Mouse (Mus musculus) limb, embryonic 14.5 days (tissue): ENCODE measurements around the gene Cdk9. TPM values are rescaled to one million over a fixed set of nuclear protein-coding genes. Genes with fewer than 3 reads are reported as not detected.

Source experiments
- ATAC-seq: fragments of 200-750 bp; cut with Nextera tagmentation; 2 replicates; pipeline ENCODE4 v1.8.0; 2017; ENCODE audit warnings: low read depth, moderate number of reproducible peaks, moderate TSS enrichment; ENCODE audit not compliant: low FRiP score
- DNase-seq: peaks from one replicate; pipeline ENCODE4 v3.0.0-alpha.2; 2015; ENCODE audit warnings: low spot score
- H3K27ac ChIP-seq: fragments of 300-500 bp; sonication (generic); replicated peaks from 2 replicates; pipeline ENCODE4 v1.5.1; 2014; ENCODE audit warnings: low read depth, mild to moderate bottlenecking, low read length, moderate library complexity, mixed read lengths
- H3K27me3 ChIP-seq: fragments of 300-500 bp; sonication (generic); 2 replicates; pipeline ENCODE4 v1.6.1; 2014; ENCODE audit warnings: low read length, mixed read lengths; ENCODE audit not compliant: control insufficient read depth, insufficient read depth
- H3K36me3 ChIP-seq: fragments of 300-500 bp; sonication (generic); 2 replicates; pipeline ENCODE4 v1.6.1; 2014; ENCODE audit warnings: mild to moderate bottlenecking, low read length, moderate library complexity, mixed read lengths; ENCODE audit not compliant: control insufficient read depth, insufficient read depth
- H3K4me1 ChIP-seq: fragments of 300-500 bp; sonication (generic); 2 replicates; pipeline ENCODE4 v1.6.1; 2014; ENCODE audit warnings: antibody characterized with exemption, low read length, mixed read lengths; ENCODE audit not compliant: control insufficient read depth, insufficient read depth
- H3K4me2 ChIP-seq: fragments of 300-500 bp; sonication (generic); replicated peaks from 2 replicates; pipeline ENCODE4 v1.6.1; 2014; ENCODE audit warnings: low read depth, mild to moderate bottlenecking, low read length, moderate library complexity; ENCODE audit not compliant: severe bottlenecking
- H3K4me3 ChIP-seq: fragments of 300-500 bp; sonication (generic); replicated peaks from 2 replicates; pipeline ENCODE4 v1.5.1; 2014; ENCODE audit warnings: low read length
- H3K9ac ChIP-seq: fragments of 300-500 bp; sonication (generic); 2 replicates; pipeline ENCODE4 v1.6.1; 2014; ENCODE audit warnings: mild to moderate bottlenecking, low read depth, low read length, moderate library complexity; ENCODE audit not compliant: severe bottlenecking
- H3K9me3 ChIP-seq: fragments of 300-500 bp; sonication (generic); 2 replicates; pipeline ENCODE4 v1.6.1; 2016; ENCODE audit warnings: low read length; ENCODE audit not compliant: control insufficient read depth
- POLR2A ChIP-seq: fragments of 200-500 bp; IDR thresholded peaks from 2 replicates; pipeline ENCODE4 v1.8.0; 2012; ENCODE audit warnings: inconsistent platforms, mild to moderate bottlenecking, moderate library complexity, borderline replicate concordance; ENCODE audit not compliant: insufficient read depth, insufficient read length; ENCODE audit errors: extremely low read depth
- WGBS: fragments of 180-500 bp; shearing (Covaris S2); extraction: QIAGEN DNeasy Blood & Tissue Kit; methylation state at CpG from one replicate; pipeline ENCODE4 v1.1.7; 2014; 5-methylcytosine and 5-hydroxymethylcytosine counted together
- polyA plus RNA-seq, 2 experiments: library from polyadenylated mRNA; depleted of rRNA in 1 of 2; stranded (reverse) in 1 of 2; unstranded in 1 of 2; fragments of >200 nt; fragmentation: Nextera tagmentation in 1 of 2; extraction: Ambion mirVana in 1 of 2; gene quantifications; 2 replicates each; pipeline versions ENCODE4 v1.2.1 to v1.2.3; 2012 to 2014

The Cdk9 gene
- polyA plus RNA-seq, 2 experiments = 84.7 to 211 TPM

DNA sequence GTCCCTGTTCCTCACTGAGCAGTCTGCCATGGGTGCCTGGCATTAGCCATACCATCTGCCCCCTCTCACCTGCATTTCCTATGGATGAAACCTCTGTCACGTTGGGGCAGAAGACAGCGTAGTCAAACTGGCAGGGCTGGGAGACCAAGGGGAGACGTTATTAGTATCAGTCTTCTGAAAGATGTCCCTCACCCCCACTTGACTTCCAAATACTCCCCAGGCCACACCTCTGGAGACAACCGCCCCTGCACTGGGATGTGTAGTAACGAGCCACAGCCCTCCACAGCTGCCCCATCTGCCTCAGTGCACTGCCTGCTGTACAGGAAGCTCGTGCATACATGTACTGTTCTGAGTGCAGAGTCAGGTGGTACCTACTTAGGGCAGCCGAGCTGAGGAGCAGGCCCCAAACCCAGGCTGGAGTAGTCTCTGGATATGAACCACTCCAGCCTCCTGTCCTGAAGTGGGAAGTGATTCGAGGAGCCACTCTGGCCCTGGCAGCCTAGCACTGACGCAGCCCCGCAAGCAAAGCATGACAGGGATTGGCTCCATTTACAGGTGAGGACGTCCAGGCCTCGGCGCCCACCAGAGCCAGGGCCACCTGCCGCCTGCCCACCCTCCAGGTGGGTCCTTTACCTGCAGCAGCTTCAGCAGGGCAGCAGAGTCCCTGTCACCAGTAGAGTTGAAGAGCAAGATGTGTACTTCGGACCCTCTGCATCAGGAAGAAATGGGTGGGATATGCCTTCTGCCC is 28.0 kb downstream of the Cdk9 start:
- no peaks in the 10 kb centered on the region for H3K9me3 ChIP-seq
- H3K4me3 ChIP-seq = no peak overlapping the region
- TF ChIP-seq POLR2A = no peak
- no peak for DNase-seq
- H3K4me1 ChIP-seq = peaks cover 6% of the 10 kb centered on the region
- no peaks in the 10 kb centered on the region for H3K27me3 ChIP-seq
- WGBS = 89% methylated on average over 15 of the region's 15 CpGs
- ATAC-seq = no peak
- H3K4me2 ChIP-seq = no peak overlapping the region
- H3K27ac ChIP-seq = no peak overlapping the region
- H3K36me3 ChIP-seq = peaks cover 68% of the 10 kb centered on the region
- H3K9ac ChIP-seq = no peak overlapping the region

DNA sequence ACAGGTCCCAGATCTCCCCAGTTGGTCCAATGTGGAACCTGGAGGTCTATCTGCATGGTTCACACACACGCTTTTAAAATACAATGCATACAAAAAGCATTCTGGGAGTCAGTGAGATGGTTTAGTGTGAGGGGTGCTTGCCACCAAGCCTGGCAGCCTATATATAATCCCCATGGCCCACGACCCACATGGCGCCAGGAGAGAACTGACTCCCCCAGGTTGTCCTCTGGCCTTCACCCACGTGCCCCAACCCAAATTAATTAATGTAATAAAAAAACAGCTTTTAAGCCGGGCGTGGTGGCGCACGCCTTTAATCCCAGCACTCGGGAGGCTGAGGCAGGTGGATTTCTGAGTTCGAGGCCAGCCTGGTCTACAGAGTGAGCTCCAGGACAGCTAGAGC is 29.2 kb downstream of the Cdk9 start:
- 85% methylated on average over 10 of the region's 10 CpGs for WGBS
- Histone ChIP-seq H3K4me1 (peaks cover 8% of the 10 kb centered on the region), H3K27me3 (no peaks in the 10 kb centered on the region), H3K4me2 (no peak overlapping the region), H3K9ac (no peak overlapping the region), H3K27ac (no peak overlapping the region), H3K9me3 (no peaks in the 10 kb centered on the region), H3K4me3 (no peak overlapping the region), H3K36me3 (peaks cover 72% of the 10 kb centered on the region)
- ATAC-seq = no peak
- no peak for DNase-seq
- TF ChIP-seq POLR2A = no peak

DNA sequence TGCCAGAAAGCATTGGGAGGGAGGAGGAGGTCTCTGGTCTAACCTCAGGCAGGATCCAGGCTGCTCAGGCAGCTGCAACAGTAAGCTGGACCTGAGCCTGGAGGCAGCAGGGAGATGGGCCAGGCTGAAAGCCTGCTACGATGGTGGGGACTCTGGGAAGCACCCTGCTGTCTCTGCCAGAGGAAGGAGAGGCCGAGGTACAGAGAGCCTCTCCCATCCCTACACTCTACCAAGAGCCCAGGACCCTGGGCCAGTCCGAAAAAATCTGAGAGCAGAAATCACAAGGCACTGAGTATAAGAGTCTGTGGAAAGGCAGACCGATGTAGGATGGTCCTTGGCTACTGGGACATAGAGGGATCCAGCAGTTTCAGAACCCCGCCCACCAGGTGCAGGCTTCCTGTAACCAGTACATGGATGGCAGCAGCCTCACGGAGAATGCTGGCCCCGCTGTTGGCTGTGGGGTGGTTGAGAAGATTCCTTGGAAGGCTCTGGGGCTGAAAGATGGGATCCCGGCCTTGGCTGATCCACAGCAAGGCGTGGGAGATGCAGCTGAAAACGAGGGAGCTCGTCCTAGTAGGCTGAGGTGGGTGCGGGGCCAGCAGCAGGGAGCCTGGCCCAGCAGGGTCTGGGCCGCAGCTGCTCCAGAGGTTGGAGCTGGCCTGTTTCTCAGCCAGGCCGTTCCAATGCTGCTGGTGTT is 30.0 kb downstream of the Cdk9 start:
- peaks cover 71% of the 10 kb centered on the region for H3K36me3 ChIP-seq

DNA sequence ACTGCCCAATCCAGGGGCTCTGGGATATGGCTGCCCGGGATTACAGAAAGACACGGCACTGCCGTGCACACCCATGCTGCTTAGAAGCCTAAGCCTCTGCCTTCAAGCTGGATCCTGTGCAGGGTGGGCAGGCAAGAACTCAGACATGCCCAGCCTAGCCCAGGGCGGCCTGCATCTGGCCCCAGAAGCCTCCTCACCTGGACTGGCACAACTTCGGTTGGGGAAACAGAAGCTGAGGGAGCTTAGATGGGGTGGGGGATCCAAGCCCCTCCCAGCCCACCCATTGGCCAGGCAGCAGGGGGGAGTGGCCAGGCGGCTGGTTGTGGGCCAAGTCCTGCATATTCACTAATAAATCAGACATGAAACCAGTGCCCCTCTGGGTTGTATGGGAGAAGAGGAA is 31.1 kb downstream of the Cdk9 start:
- Histone ChIP-seq H3K4me1 (peaks cover 8% of the 10 kb centered on the region), H3K4me3 (no peak overlapping the region), H3K36me3 (peaks cover 61% of the 10 kb centered on the region), H3K27ac (no peak overlapping the region), H3K4me2 (no peak overlapping the region), H3K27me3 (no peaks in the 10 kb centered on the region), H3K9ac (no peak overlapping the region), H3K9me3 (no peaks in the 10 kb centered on the region)
- DNase-seq (peak; percentile 9), ATAC-seq (peak; percentile 17; the same call in 1 of the 2 replicates)
- WGBS = 44% methylated on average over 6 of the region's 6 CpGs
- no peak for TF ChIP-seq POLR2A

More for the DNA sequence above, 30.0 kb downstream of the Cdk9 start:
- DNase-seq (no peak), ATAC-seq (no peak)
- no peak overlapping the region for H3K4me3 ChIP-seq
- H3K27me3 ChIP-seq = no peaks in the 10 kb centered on the region
- no peak overlapping the region for H3K4me2 ChIP-seq
- no peak overlapping the region for H3K27ac ChIP-seq
- no peaks in the 10 kb centered on the region for H3K9me3 ChIP-seq
- no peak for TF ChIP-seq POLR2A
- H3K9ac ChIP-seq = no peak overlapping the region
- peaks cover 8% of the 10 kb centered on the region for H3K4me1 ChIP-seq
- 81% methylated on average over 14 of the region's 14 CpGs for WGBS

DNA sequence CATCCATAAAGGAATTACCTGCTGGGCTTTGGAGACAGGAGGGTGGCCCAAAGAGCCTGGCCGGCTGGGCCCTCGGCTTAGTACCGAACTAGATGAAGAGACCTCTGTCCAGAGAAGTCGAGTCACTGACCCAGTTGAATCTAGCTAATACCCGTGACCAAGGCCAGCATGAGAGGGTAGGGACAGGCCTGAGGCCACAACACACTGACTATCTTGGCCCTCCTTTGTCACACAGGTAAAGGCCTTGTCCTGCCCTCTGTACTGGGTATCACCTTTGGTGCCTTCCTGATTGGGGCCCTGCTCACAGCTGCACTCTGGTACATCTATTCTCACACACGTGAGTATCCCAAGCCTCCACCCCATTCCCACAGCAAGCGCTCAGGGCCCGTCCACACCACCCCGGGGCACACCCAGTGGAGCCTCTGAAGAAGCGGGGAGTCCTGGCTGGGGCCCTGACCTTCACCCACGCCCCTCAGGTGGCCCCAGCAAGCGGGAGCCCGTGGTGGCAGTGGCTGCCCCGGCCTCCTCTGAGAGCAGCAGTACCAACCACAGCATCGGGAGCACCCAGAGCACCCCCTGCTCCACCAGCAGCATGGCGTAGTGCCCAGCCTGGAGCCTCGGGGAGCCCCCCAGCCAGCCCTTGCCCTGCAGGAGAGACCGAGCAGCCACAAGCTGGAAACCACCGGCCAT is 31.8 kb downstream of the Cdk9 start:
- ATAC-seq (no peak), DNase-seq (no peak)
- Histone ChIP-seq H3K9me3 (no peaks in the 10 kb centered on the region), H3K9ac (no peak overlapping the region; the same call in 1 of the 2 replicates), H3K4me2 (no peak overlapping the region), H3K4me1 (peaks cover 8% of the 10 kb centered on the region), H3K27ac (no peak overlapping the region), H3K27me3 (no peaks in the 10 kb centered on the region), H3K36me3 (peaks cover 55% of the 10 kb centered on the region), H3K4me3 (no peak overlapping the region)
- WGBS = 84% methylated on average over 19 of the region's 19 CpGs
- TF ChIP-seq POLR2A = no peak
